Mouse (Mus musculus) megakaryocyte, embryonic 14.5 days (primary cell): ENCODE results near the gene Patj. TPM values are rescaled to one million over a fixed set of nuclear protein-coding genes. Genes with fewer than 3 reads are reported as not detected.

Experiments used
- H3K27me3 ChIP-seq: replicated peaks from 2 replicates; pipeline ENCODE3; 2012; ENCODE audit warnings: inconsistent platforms
- H3K36me3 ChIP-seq: replicated peaks from 2 replicates; pipeline ENCODE3; 2012; ENCODE audit warnings: low read length, inconsistent platforms, mixed read lengths
- H3K4me1 ChIP-seq: 2 replicates; pipeline ENCODE4 v1.6.1; 2012; ENCODE audit warnings: inconsistent platforms
- H3K4me3 ChIP-seq: replicated peaks from 2 replicates; pipeline ENCODE3; 2012; ENCODE audit warnings: moderate library complexity, mild to moderate bottlenecking, inconsistent platforms
- H3K9me3 ChIP-seq: 2 replicates; pipeline ENCODE4 v1.6.1; 2012; ENCODE audit warnings: inconsistent platforms
- FLI1 ChIP-seq: IDR thresholded peaks from 2 replicates; pipeline ENCODE4 v1.6.1; 2012; ENCODE audit warnings: low read length, inconsistent platforms, mixed read lengths
- GATA1 ChIP-seq: IDR thresholded peaks from 3 replicates; pipeline ENCODE4 v1.6.1; 2012; ENCODE audit warnings: mixed read lengths, low read length, inconsistent platforms, borderline replicate concordance
- polyA plus RNA-seq: library from polyadenylated mRNA; stranded (reverse); fragments of >175 nt; gene quantifications from 2 replicates; pipeline ENCODE4 v1.2.3, GENCODE M21; 2012; ENCODE audit warnings: low replicate concordance; ENCODE audit not compliant: insufficient read depth

Gene Patj
- polyA plus RNA-seq, 1 experiment = not detected

GRCm38 (mm10) chr4:98667009-98667408, 271.4 kb downstream of the Patj start:
- H3K4me3 ChIP-seq = no peak overlapping the region
- TF ChIP-seq FLI1 (no peak), GATA1 (no peak)
- no peaks in the 10 kb centered on the region for H3K27me3 ChIP-seq
- peaks cover 41% of the 10 kb centered on the region for H3K9me3 ChIP-seq
- no peaks in the 10 kb centered on the region for H3K36me3 ChIP-seq
- H3K4me1 ChIP-seq = no peaks in the 10 kb centered on the region

- no peak overlapping the region for H3K4me3 ChIP-seq
- H3K4me1 ChIP-seq = no peaks in the 10 kb centered on the region
- H3K27me3 ChIP-seq = no peaks in the 10 kb centered on the region
- no peak for TF ChIP-seq GATA1
- no peak for TF ChIP-seq FLI1
- H3K9me3 ChIP-seq = peaks cover 5% of the 10 kb centered on the region
- no peaks in the 10 kb centered on the region for H3K36me3 ChIP-seq
Observed at GRCm38 (mm10) chr4:98677506-98677905, 281.9 kb downstream of the Patj start.

GRCm38 (mm10) chr4:98686678-98687267, 291.2 kb downstream of the Patj start:
- TF ChIP-seq FLI1 = no peak
- no peak for TF ChIP-seq GATA1
- Histone ChIP-seq H3K36me3 (no peaks in the 10 kb centered on the region), H3K9me3 (peaks cover 22% of the 10 kb centered on the region), H3K4me3 (no peak overlapping the region), H3K27me3 (no peaks in the 10 kb centered on the region), H3K4me1 (no peaks in the 10 kb centered on the region)

DNA sequence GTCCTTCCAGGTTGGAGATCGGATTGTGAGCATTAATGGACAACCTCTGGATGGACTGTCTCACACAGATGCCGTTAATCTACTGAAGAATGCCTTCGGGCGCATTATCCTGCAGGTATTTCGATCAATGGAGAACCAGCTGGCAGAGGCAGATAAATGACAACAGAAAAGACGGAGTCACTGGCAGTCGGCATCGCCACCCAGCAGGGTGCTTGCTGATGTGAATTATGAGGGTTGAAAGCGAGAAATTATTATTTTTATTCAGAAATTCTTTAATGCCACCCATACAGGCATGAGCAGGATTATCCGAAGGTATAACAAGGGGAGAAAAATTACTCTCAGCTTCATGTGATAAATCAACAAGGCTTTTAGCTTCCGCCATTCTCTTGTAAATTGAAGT, 292.5 kb downstream of the Patj start:
- Histone ChIP-seq H3K36me3 (no peaks in the 10 kb centered on the region), H3K4me1 (no peaks in the 10 kb centered on the region), H3K4me3 (no peak overlapping the region), H3K27me3 (no peaks in the 10 kb centered on the region), H3K9me3 (peaks cover 22% of the 10 kb centered on the region)
- no peak for TF ChIP-seq FLI1
- no peak for TF ChIP-seq GATA1

- peaks cover 22% of the 10 kb centered on the region for H3K9me3 ChIP-seq
- H3K27me3 ChIP-seq = no peaks in the 10 kb centered on the region
- peak overlapping the region; percentile 33 for H3K4me3 ChIP-seq
- no peaks in the 10 kb centered on the region for H3K36me3 ChIP-seq
- no peak for TF ChIP-seq GATA1
- no peak for TF ChIP-seq FLI1
- no peaks in the 10 kb centered on the region for H3K4me1 ChIP-seq
Observed at GRCm38 (mm10) chr4:98688520-98688919, 292.9 kb downstream of the Patj start.

DNA sequence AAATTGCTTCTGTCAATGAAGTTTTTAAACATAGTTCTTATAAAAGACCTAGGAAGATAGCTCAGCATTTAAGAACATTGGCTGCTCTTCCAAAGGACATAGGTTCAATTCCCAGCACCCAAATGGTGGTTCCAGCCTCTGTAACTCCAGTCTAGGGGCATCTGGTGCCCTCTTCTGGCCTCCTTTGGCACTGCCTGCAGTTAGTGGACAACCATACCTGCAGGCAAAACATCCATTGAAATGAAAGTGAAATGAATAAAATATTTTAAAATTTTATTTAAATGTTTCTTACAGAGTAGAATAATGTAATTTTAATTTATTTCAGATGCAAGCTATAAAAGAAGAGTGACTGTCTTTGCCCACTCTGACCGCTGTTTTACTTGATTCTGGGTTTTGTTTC, 294.4 kb downstream of the Patj start:
- Histone ChIP-seq H3K27me3 (no peaks in the 10 kb centered on the region), H3K36me3 (no peaks in the 10 kb centered on the region), H3K4me3 (no peak overlapping the region), H3K4me1 (no peaks in the 10 kb centered on the region), H3K9me3 (peaks cover 22% of the 10 kb centered on the region)
- TF ChIP-seq FLI1 (no peak), GATA1 (no peak)

- Histone ChIP-seq H3K36me3 (no peaks in the 10 kb centered on the region), H3K4me1 (no peaks in the 10 kb centered on the region), H3K4me3 (no peak overlapping the region), H3K27me3 (no peaks in the 10 kb centered on the region), H3K9me3 (peaks cover 13% of the 10 kb centered on the region)
- TF ChIP-seq GATA1 = no peak
- TF ChIP-seq FLI1 = no peak
Observed at GRCm38 (mm10) chr4:98693465-98694185, 298.0 kb downstream of the Patj start.

GRCm38 (mm10) chr4:98697932-98698331, 302.3 kb downstream of the Patj start:
- H3K4me3 ChIP-seq = no peak overlapping the region
- no peaks in the 10 kb centered on the region for H3K4me1 ChIP-seq
- no peaks in the 10 kb centered on the region for H3K36me3 ChIP-seq
- TF ChIP-seq FLI1 = no peak
- no peak for TF ChIP-seq GATA1
- no peaks in the 10 kb centered on the region for H3K27me3 ChIP-seq
- H3K9me3 ChIP-seq = no peaks in the 10 kb centered on the region

DNA sequence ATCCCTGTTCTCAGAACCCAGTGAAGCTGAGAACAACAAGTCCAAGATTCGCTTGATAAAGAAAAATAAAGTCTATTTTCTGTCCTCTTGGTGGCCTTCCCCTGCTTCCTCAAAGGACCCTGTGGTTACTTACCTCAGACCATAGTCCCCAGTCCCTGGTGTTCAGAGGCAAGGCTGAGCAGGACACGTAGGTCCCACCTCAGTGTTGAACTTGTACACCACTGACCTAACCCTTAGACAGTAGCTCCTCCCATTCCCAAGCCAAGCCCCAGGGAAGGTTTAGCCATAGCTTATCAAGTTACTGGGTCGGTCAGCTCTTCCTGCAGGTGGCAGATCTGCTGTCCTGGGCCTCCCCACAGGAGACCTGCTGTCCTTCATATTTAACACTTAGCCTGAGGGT, 303.3 kb downstream of the Patj start:
- TF ChIP-seq GATA1 = no peak
- TF ChIP-seq FLI1 = no peak

DNA sequence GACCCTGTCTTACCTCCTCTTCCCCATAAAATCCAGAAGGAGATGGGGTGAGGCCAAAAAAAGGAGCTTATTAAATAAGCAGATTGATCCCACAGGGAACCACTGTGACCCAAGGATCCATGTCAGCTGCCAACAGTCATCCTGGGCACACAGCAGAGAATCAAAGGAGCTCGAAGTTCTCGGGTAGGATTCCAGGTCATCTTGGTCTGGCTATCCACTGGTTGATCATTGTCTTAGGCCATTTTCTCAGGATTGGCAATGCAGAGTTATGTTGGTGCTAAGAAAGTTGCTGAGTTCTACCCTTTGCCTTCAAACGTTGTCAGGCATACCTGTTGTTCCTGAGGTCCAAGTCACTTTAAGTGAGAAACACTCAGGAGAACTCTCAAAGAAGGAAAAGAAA, 304.6 kb downstream of the Patj start:
- H3K9me3 ChIP-seq = no peaks in the 10 kb centered on the region
- no peaks in the 10 kb centered on the region for H3K36me3 ChIP-seq
- H3K27me3 ChIP-seq = no peaks in the 10 kb centered on the region
- no peaks in the 10 kb centered on the region for H3K4me1 ChIP-seq
- H3K4me3 ChIP-seq = no peak overlapping the region
- no peak for TF ChIP-seq FLI1
- TF ChIP-seq GATA1 = no peak

More for the DNA sequence above, 303.3 kb downstream of the Patj start:
- no peak overlapping the region for H3K4me3 ChIP-seq
- H3K4me1 ChIP-seq = no peaks in the 10 kb centered on the region
- no peaks in the 10 kb centered on the region for H3K9me3 ChIP-seq
- no peaks in the 10 kb centered on the region for H3K27me3 ChIP-seq
- no peaks in the 10 kb centered on the region for H3K36me3 ChIP-seq
